Mouse (Mus musculus) layer of hippocampus, postnatal 14 days (tissue): ENCODE data around the gene Sult6b1. TPM values are rescaled to one million over a fixed set of nuclear protein-coding genes. Genes with fewer than 3 reads are reported as not detected.

Source experiments
- DNase-seq, 2 experiments: peaks; one replicate each; pipeline ENCODE4 v3.0.0; 2021 to 2022; ENCODE audit warnings: low spot score in 2 of 2, mixed read lengths in 1 of 2
- total RNA-seq, 2 experiments: library from RNA; stranded (reverse); gene quantifications; 2 replicates each; pipeline ENCODE4 v1.2.3; 2021

Gene Sult6b1
- total RNA-seq, 2 experiments from 2014 or later = not detected

- no peak for DNase-seq
Measured at GRCm38 (mm10) chr17:78885286-78886065, 21.3 kb downstream of the Sult6b1 start.

DNA sequence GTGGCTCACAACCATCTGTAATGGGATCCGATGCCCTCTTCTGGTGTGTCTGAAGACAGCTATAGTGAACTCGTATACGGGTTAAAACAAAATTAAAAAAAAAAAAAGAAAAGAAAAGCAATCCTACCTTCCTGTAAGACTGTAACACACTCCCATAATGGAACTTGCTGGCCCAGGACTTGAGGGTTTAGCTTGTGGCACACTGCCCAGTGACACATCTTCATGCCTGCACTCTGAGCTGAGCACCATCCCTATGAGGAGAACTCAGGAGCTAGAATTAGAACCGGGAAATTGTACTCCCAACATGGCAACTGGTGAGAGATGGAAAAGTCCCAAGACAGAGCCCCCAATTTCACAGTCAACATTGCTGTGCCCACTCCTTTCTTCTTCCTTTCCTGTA lies 23.5 kb downstream of the Sult6b1 start:
- DNase-seq = no peak

DNA sequence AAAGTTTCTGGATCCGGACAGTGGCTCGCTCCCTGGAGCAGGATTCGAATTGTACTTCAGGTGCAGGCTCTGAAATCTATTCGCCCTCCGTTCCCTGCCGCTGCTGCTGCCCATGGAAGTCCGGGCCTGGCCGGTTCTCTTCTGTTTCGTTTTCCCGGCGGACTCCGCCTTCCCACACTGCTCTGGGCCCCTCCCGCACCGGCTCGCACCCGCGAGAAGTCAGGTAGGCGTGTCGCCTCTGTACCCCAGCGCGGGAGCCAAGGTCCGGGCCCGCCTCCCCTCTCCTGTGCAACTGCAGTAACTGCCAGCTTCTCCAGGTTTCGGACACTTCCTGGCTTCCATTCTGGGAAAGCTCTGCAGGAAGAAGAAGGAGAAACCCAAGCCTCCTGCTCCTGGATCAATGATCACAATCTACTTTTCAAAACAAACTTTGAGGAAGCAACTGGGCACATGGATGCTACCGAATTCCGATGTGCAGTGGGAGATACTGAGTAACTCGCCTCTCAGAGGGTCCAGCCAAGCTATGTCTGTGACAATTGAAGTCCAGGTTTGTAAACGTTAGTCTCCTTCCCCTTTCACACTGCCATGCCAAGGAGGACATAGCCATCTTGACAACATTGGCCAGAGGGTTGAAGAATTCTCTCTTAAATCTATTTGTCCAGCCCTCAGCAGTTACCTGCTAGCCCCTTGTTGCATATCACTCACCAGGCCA lies 24.2 kb downstream of the Sult6b1 start, which contains the start of gene Eif2ak2:
Gene Eif2ak2 (minus strand): TSS at position 173 of the 712 bp plus-strand sequence.
- DNase-seq = peak; percentile 35 to 41

GRCm38 (mm10) chr17:78881878-78882304 lies 24.9 kb downstream of the Sult6b1 start:
- no peak for DNase-seq

DNA sequence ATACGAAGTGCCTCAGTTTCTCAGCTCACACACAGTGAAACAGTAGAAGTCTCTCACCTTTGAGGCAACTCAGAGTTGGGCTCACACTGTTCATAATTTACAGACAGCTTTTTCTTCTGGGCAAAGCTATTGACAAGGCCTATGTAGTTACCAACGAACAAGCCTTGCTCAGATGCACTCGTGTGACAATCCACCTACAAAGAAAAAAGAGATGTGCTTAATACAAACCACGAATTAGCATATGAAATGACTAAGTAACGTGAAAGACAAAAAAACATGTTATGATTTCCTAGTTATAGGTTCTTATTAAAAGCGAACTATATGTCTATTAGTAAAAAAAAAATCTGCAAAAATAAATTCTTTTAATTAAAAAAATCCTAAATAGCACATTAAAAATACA lies 32.9 kb downstream of the Sult6b1 start:
- DNase-seq = no peak

- DNase-seq = no peak
Measured at GRCm38 (mm10) chr17:78856243-78856642, 50.5 kb downstream of the Sult6b1 start.

GRCm38 (mm10) chr17:78842271-78842928 lies 64.4 kb downstream of the Sult6b1 start:
- DNase-seq = no peak

DNA sequence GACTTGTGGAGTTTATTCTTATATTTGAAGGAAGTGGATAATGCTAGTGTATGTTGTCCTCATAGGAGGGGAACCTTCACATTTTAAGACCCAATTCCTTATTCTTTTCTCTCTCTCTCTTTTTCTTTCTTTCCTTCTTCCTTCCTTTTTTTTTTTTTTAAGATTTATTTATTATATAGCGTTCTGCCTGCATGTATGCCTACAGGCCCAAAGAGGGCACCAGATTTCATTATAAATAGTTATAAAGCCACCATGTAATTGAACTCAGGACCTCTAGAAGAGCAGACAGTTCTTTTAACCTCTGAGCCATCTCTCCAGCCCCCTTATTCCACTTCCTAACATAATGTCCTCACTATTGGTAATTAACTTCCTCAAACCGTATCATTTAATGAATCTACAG lies 70.7 kb downstream of the Sult6b1 start:
- DNase-seq = no peak

DNA sequence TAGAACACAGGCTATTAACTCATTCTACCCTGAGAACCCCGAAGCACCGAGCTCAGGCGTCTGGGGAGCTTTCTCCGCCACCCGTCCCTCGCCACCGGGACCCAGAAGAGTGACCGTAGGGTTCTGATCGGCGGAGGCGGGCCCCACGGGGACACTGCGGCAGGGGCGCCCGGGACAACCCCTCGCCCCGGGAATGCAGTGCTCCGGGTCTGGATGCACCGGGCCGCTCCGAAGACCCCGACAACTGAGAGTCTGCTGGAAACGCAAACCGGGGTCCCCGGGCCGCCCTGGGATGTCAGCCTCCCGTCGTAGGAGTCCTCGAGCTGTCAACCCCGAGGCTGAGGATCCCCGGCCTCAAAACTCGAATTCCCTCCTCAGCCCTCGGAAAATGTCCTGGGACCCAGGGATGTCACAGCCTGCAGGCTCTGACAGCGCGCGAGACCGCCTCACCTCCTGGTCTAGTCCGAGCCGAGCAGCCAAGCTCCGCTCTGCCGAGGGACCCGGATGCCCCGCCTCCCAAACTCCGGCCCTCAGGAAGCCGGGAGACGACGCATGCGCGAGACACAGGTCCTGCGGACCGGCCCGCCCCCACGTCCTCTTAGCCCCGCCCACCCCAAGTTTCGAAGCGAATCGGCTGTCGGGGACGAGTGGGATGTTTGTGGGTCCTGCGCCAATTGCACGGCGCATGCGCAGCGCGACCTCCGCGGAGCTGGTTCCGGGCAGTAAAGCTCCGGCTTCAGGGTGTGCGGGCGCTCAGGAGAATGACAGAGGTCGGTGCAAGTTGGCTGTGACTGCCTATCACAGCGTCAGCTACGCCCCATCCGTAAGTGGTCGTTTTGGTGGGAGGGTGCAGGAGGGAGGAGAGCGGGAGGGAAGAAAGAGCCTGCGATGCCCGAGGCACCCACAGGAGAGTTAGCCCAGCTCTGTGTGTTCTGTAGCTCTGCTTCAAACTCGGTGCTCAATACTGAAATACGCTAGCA lies 71.6 kb downstream of the Sult6b1 start, which contains the start of the genes Heatr5b and Gpatch11:
Gene Heatr5b (minus strand): TSS at position 509 of the 980 bp plus-strand sequence.
Gene Gpatch11 (plus strand): TSS at position 712 of the 980 bp plus-strand sequence.
- DNase-seq = peak; percentile 96 to 99

Other genes with a start within 250 kb of the Sult6b1 start
- 10 to 100 TPM; 78.6 to 81.0 TPM for gene Strn, start 169.8 kb downstream of the Sult6b1 start, total RNA-seq
- gene Heatr5b, start 71.6 kb downstream of the Sult6b1 start, total RNA-seq = 10 to 100 TPM; 50.4 to 56.4 TPM
- gene Gpatch11, start 71.4 kb downstream of the Sult6b1 start, total RNA-seq = 10 to 100 TPM; 37.5 to 45.1 TPM
- gene Eif2ak2, start 24.4 kb downstream of the Sult6b1 start, total RNA-seq = 1 to 10 TPM; 6.8 to 7.8 TPM
- gene Cebpzos, start 9.5 kb upstream of the Sult6b1 start, total RNA-seq = 10 to 100 TPM; 30.8 to 36.7 TPM
- gene Cebpz, start 30.1 kb upstream of the Sult6b1 start, total RNA-seq = 10 to 100 TPM; 33.2 to 34.9 TPM
- 10 to 100 TPM; 60.8 to 63.7 TPM for gene Ndufaf7, start 30.1 kb upstream of the Sult6b1 start, total RNA-seq
- gene Prkd3, start 113.8 kb upstream of the Sult6b1 start, total RNA-seq = 10 to 100 TPM; 16.2 to 16.8 TPM
- gene Qpct, start 144.9 kb upstream of the Sult6b1 start, total RNA-seq = 10 to 100 TPM; 16.3 to 18.8 TPM